Comparison of ENCODE assay signal across 8 mouse cellular contexts in genomic region chr6:6955764-6956561, GRCm38 (mm10). TPM values are rescaled to one million over a fixed set of nuclear protein-coding genes. Genes with fewer than 3 reads are reported as not detected.
DNase-seq lines count a peak whose midpoint lies in the region; ATAC-seq and TF ChIP-seq lines count a peak whose summit lies in the region.

TSS of gene Sdhaf3 (plus strand) at chr6:6956004.

- no peaks in the 10 kb centered on the region for H3K4me1 ChIP-seq in cortical plate, adult 2 months (ENCODE audit: control insufficient read depth, insufficient read depth, low read length)
- peaks cover 7% of the 10 kb centered on the region for H3K4me1 ChIP-seq in megakaryocyte, embryonic 14.5 days

- ATAC-seq in activated CD4-positive, CD25-positive, alpha-beta regulatory T cell, adult 4 months, result peak; percentile 98

- no peak within 1 kb of the TSS for H3K27ac ChIP-seq in cortical plate, adult 2 months (ENCODE audit: insufficient read depth, low read length)

- TF ChIP-seq CTCF in cortical plate, adult 2 months (IDR thresholded peaks at IDR 0.05; ENCODE audit: extremely low read depth, insufficient read depth, low read length), result peak; percentile 28; the same call in 1 of the 2 replicates

- peaks cover 5% of the 10 kb centered on the region for H3K27me3 ChIP-seq in megakaryocyte, embryonic 14.5 days (replicated peaks)

- TF ChIP-seq POLR2A in cortical plate, adult 2 months (IDR thresholded peaks at IDR 0.05; ENCODE audit: extremely low read depth, insufficient read depth, low read length), result peak; percentile 73; the same call in 1 of the 2 replicates

- peak within 1 kb of the TSS; percentile 78 for H3K4me3 ChIP-seq in cortical plate, adult 2 months (ENCODE audit: insufficient read depth, low read length)
- H3K4me3 ChIP-seq in megakaryocyte, embryonic 14.5 days (replicated peaks), result peak within 1 kb of the TSS; percentile 96

- no peaks in the 10 kb centered on the region for H3K36me3 ChIP-seq in megakaryocyte, embryonic 14.5 days (replicated peaks; ENCODE audit: low read length)

- H3K9me3 ChIP-seq in megakaryocyte, embryonic 14.5 days, result peaks cover 3% of the 10 kb centered on the region; the same call in 1 of the 2 replicates

- peak; percentile 91 to 93 for DNase-seq in gastrocnemius, adult 8-10 months (ENCODE audit: low spot score in 2 of 2)
- peak; percentile 78 for DNase-seq in hindlimb bud, embryonic 11.5 days (ENCODE audit: extremely low spot score, low read depth, low spot score)
- DNase-seq in left cerebral cortex, adult 8-10 months (ENCODE audit: low spot score in 2 of 2), result peak; percentile 89 to 95
- peak; percentile 98 for DNase-seq in right cerebral cortex, postnatal 10 days (ENCODE audit: low spot score in 2 of 2)
- DNase-seq in urinary bladder, postnatal 25 days (ENCODE audit: low spot score), result peak; percentile 92

RNA-seq across cellular contexts. Expression of gene Sdhaf3, which starts in this region (rescaled TPM):
- polyA plus RNA-seq in activated CD4-positive, CD25-positive, alpha-beta regulatory T cell, adult 4 months (2017; shearing (Covaris generic)), result 1 to 10 TPM; 3.0 to 3.4 TPM
- polyA plus RNA-seq in cortical plate, adult 2 months (2012; rRNA removed), result 3.4 and 3.9 TPM in 2 replicates
- 1 to 10 TPM; 5.6 to 6.5 (median 6.1) TPM for total RNA-seq in gastrocnemius, adult 8-10 months (2022)
- total RNA-seq in left cerebral cortex, adult 8-10 months (2022), result 1 to 10 TPM; 5.1 to 7.4 (median 6.4) TPM
- 0.54 TPM in 1 of 2 replicates, not detected in the other for polyA plus RNA-seq in megakaryocyte, embryonic 14.5 days (2012; ENCODE audit: insufficient read depth, low replicate concordance)
